25 mouse cellular contexts compared by ENCODE assay signal in the genomic region with DNA sequence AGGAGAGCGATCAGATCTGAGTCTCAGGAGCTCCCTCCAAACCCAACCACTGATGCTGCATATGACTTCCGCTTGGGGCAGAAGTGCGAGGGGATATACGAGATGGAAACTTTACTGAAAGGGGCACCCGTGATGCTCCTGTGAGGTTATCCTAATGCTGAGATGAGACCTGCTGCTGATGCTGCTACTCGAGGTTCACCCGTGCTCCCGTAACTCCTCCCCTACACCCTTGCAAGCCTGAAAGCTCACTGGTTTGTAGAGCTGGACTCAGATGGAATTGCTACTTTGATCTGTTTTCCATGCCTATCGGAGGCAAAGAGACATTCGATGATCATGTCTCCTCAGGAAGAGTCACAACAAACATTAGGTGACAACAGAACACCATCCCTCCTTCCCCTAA.
"Had no signal": no experiment of that assay in that cellular context is flagged by ENCODE, and none has a peak within 500 bp of the region (broad histone marks: within the 10 kb centered on the region; RNA-seq: fewer than 3 reads in every experiment).

No protein-coding gene starts in this region.

- H3K9me3 ChIP-seq: heart, embryonic 13.5 days; heart, embryonic 15.5 days; hindbrain, embryonic 10.5 days; hindbrain, embryonic 12.5 days; kidney, embryonic 15.5 days; limb, embryonic 13.5 days; limb, embryonic 15.5 days; liver, embryonic 12.5 days had no signal

- H3K9ac ChIP-seq: heart, embryonic 13.5 days; heart, embryonic 15.5 days; hindbrain, embryonic 12.5 days; hindbrain, embryonic 14.5 days; kidney, embryonic 15.5 days; limb, embryonic 13.5 days; limb, embryonic 15.5 days; liver, embryonic 12.5 days had no signal

- DNase-seq: gastrocnemius, postnatal 14 days; gastrocnemius, postnatal 36 days; heart, adult 2 months; heart, postnatal 4 days; kidney, adult 11 months; kidney, adult 2 months; kidney, adult 9 months; kidney, postnatal 14 days; kidney, postnatal 36 days; layer of hippocampus, adult 9-11 months; layer of hippocampus, postnatal 36 days; left cerebral cortex, postnatal 4 days had no signal

- H3K27me3 ChIP-seq: heart, embryonic 13.5 days; heart, embryonic 15.5 days; hindbrain, embryonic 12.5 days; kidney, embryonic 15.5 days; limb, embryonic 15.5 days; liver, embryonic 12.5 days had no signal

- H3K4me1 ChIP-seq: hindbrain, embryonic 10.5 days; hindbrain, embryonic 12.5 days had no signal

- ATAC-seq: hindbrain, embryonic 16.5 days; intestine, embryonic 16.5 days; liver, embryonic 12.5 days had no signal

- H3K4me3 ChIP-seq: heart, adult 2 months; heart, embryonic 13.5 days; heart, embryonic 15.5 days; hindbrain, embryonic 10.5 days; hindbrain, embryonic 12.5 days; kidney, embryonic 15.5 days; limb, embryonic 13.5 days; limb, embryonic 15.5 days; liver, embryonic 12.5 days had no signal

- H3K27ac ChIP-seq: heart, adult 2 months; heart, embryonic 13.5 days; heart, embryonic 15.5 days; hindbrain, embryonic 10.5 days; hindbrain, embryonic 12.5 days; hindbrain, embryonic 14.5 days; kidney, embryonic 15.5 days; kidney, postnatal 0 days; limb, embryonic 13.5 days; limb, embryonic 15.5 days; liver, embryonic 12.5 days had no signal

- H3K4me2 ChIP-seq: heart, embryonic 11.5 days; heart, embryonic 13.5 days; heart, embryonic 15.5 days; hindbrain, embryonic 12.5 days; hindbrain, embryonic 14.5 days; kidney, embryonic 15.5 days; limb, embryonic 13.5 days; limb, embryonic 15.5 days; liver, embryonic 12.5 days had no signal

- H3K36me3 ChIP-seq: heart, embryonic 13.5 days; heart, embryonic 15.5 days; hindbrain, embryonic 10.5 days; hindbrain, embryonic 12.5 days; kidney, embryonic 15.5 days; limb, embryonic 13.5 days; limb, embryonic 15.5 days; liver, embryonic 12.5 days had no signal
